Mouse (Mus musculus): Measurements from ENCODE around the gene Aldh9a1. TPM values are rescaled to one million over a fixed set of nuclear protein-coding genes. Genes with fewer than 3 reads are reported as not detected.
A peak's percentile ranks its signal among the peaks of the same experiment; 100 is the strongest.
"Not testable (repeated sequence)": the region's sequence is repeated elsewhere in the genome, so short reads cannot be mapped to it uniquely, and the experiment has no call there.

Gene Aldh9a1
- polyA plus RNA-seq, 1 experiment from 2014 or later, result 35.7 TPM

- Histone ChIP-seq H3K4me2 (no peak overlapping the region), H3K36me3 (replicated peaks) (peaks cover 23% of the 10 kb centered on the region), H3K4me3 (replicated peaks) (no peak overlapping the region), H3K27me3 (peaks cover 11% of the 10 kb centered on the region), H3K27ac (no peak overlapping the region), H3K9ac (no peak overlapping the region), H3K4me1 (0 out of 2 replicates have a peak, but pooled peaks cover 2% of the 10 kb centered on the region), H3K9me3 (no peaks in the 10 kb centered on the region)
- 89% methylated on average over 3 of the region's 3 CpGs for WGBS
- ATAC-seq (ENCODE audit: low FRiP score), result no peak
These were observed 13.4 kb upstream of the Aldh9a1 start for GRCm38 (mm10) chr1:167336398-167336797.

GRCm38 (mm10) chr1:167337463-167338095, 12.2 kb upstream of the Aldh9a1 start:
- Histone ChIP-seq H3K4me2 (no peak overlapping the region), H3K27ac (no peak overlapping the region), H3K9ac (no peak overlapping the region), H3K4me1 (0 out of 2 replicates have a peak, but pooled peaks cover 2% of the 10 kb centered on the region), H3K27me3 (peaks cover 12% of the 10 kb centered on the region), H3K9me3 (no peaks in the 10 kb centered on the region), H3K36me3 (replicated peaks) (peaks cover 12% of the 10 kb centered on the region), H3K4me3 (replicated peaks) (no peak overlapping the region)
- WGBS, result 22% methylated on average over 12 of the region's 12 CpGs
- ATAC-seq (ENCODE audit: low FRiP score), result no peak

- Histone ChIP-seq H3K4me3 (replicated peaks) (no peak overlapping the region), H3K27ac (no peak overlapping the region), H3K4me1 (0 out of 2 replicates have a peak, but pooled peaks cover 2% of the 10 kb centered on the region), H3K9me3 (no peaks in the 10 kb centered on the region), H3K4me2 (no peak overlapping the region), H3K27me3 (peaks cover 12% of the 10 kb centered on the region), H3K9ac (no peak overlapping the region), H3K36me3 (replicated peaks) (0 out of 2 replicates have a peak, but pooled peaks cover 5% of the 10 kb centered on the region)
- ATAC-seq (ENCODE audit: low FRiP score), result no peak
- 76% methylated on average over 7 of the region's 9 CpGs for WGBS
These were observed 10.5 kb upstream of the Aldh9a1 start for GRCm38 (mm10) chr1:167339177-167339781.

GRCm38 (mm10) chr1:167340111-167340787, 9.5 kb upstream of the Aldh9a1 start:
- 1% methylated on average over 47 of the region's 47 CpGs for WGBS
- H3K4me1 ChIP-seq, result 0 out of 2 replicates have a peak, but pooled peaks cover 2% of the 10 kb centered on the region
- no peaks in the 10 kb centered on the region for H3K36me3 ChIP-seq (replicated peaks)
- peak; percentile 59; the same call in 1 of the 2 replicates for ATAC-seq (ENCODE audit: low FRiP score)
- no peaks in the 10 kb centered on the region for H3K9me3 ChIP-seq
- no peak overlapping the region for H3K27ac ChIP-seq
- peak overlapping the region; percentile 44 for H3K4me3 ChIP-seq (replicated peaks)
- peaks cover 12% of the 10 kb centered on the region for H3K27me3 ChIP-seq
- H3K4me2 ChIP-seq, result peak overlapping the region; percentile 72
- peak overlapping the region; percentile 55 for H3K9ac ChIP-seq

GRCm38 (mm10) chr1:167340910-167341528, 8.8 kb upstream of the Aldh9a1 start:
- ATAC-seq (ENCODE audit: low FRiP score), result no peak
- no peak overlapping the region for H3K27ac ChIP-seq
- 0 out of 2 replicates have a peak, but pooled peaks cover 2% of the 10 kb centered on the region for H3K4me1 ChIP-seq
- no peak overlapping the region for H3K9ac ChIP-seq
- no peak overlapping the region for H3K4me3 ChIP-seq (replicated peaks)
- H3K4me2 ChIP-seq, result no peak overlapping the region
- peaks cover 12% of the 10 kb centered on the region for H3K27me3 ChIP-seq
- H3K36me3 ChIP-seq (replicated peaks), result no peaks in the 10 kb centered on the region
- no peaks in the 10 kb centered on the region for H3K9me3 ChIP-seq
- 90% methylated on average over 3 of the region's 3 CpGs for WGBS

GRCm38 (mm10) chr1:167342831-167343230, 7.0 kb upstream of the Aldh9a1 start:
- no peak overlapping the region for H3K4me3 ChIP-seq (replicated peaks)
- no peaks in the 10 kb centered on the region for H3K9me3 ChIP-seq
- no peak overlapping the region for H3K4me2 ChIP-seq
- ATAC-seq (ENCODE audit: low FRiP score), result no peak
- 88% methylated on average over 10 of the region's 10 CpGs for WGBS
- H3K4me1 ChIP-seq, result 0 out of 2 replicates have a peak, but pooled peaks cover 2% of the 10 kb centered on the region
- peaks cover 12% of the 10 kb centered on the region for H3K27me3 ChIP-seq
- no peak overlapping the region for H3K9ac ChIP-seq
- H3K36me3 ChIP-seq (replicated peaks), result no peaks in the 10 kb centered on the region
- no peak overlapping the region for H3K27ac ChIP-seq

- not testable (repeated sequence) for H3K4me3 ChIP-seq (replicated peaks); H3K4me2 ChIP-seq; ATAC-seq (ENCODE audit: low FRiP score); H3K27ac ChIP-seq; H3K9ac ChIP-seq; H3K36me3 ChIP-seq (replicated peaks); H3K27me3 ChIP-seq; H3K4me1 ChIP-seq; H3K9me3 ChIP-seq
- 92% methylated on average over 10 of the region's 10 CpGs for WGBS
These were observed 3.7 kb upstream of the Aldh9a1 start for GRCm38 (mm10) chr1:167345994-167346520.

- not testable (repeated sequence) for H3K4me1 ChIP-seq; H3K4me2 ChIP-seq; H3K27ac ChIP-seq; H3K27me3 ChIP-seq; H3K36me3 ChIP-seq (replicated peaks); H3K4me3 ChIP-seq (replicated peaks); H3K9me3 ChIP-seq; ATAC-seq (ENCODE audit: low FRiP score); H3K9ac ChIP-seq
- 65% methylated on average over 3 of the region's 3 CpGs for WGBS
These were observed 585 bp upstream of the Aldh9a1 start for GRCm38 (mm10) chr1:167349206-167349605.

- Histone ChIP-seq H3K27ac (0 out of 2 replicates have a peak overlapping the region, but pooled peaks have one; percentile 73), H3K9me3 (no peaks in the 10 kb centered on the region)
- 34% methylated on average over 13 of the region's 13 CpGs for WGBS
These were observed 1.0 kb downstream of the Aldh9a1 start for GRCm38 (mm10) chr1:167350597-167351415.

GRCm38 (mm10) chr1:167352403-167352802, 2.6 kb downstream of the Aldh9a1 start:
- Histone ChIP-seq H3K36me3 (replicated peaks) (peaks cover 21% of the 10 kb centered on the region), H3K9me3 (no peaks in the 10 kb centered on the region), H3K4me3 (replicated peaks) (no peak overlapping the region), H3K9ac (no peak overlapping the region), H3K4me2 (no peak overlapping the region), H3K27ac (no peak overlapping the region), H3K4me1 (peaks cover 4% of the 10 kb centered on the region; the same call in 1 of the 2 replicates), H3K27me3 (no peaks in the 10 kb centered on the region)
- no peak for ATAC-seq (ENCODE audit: low FRiP score)
- 91% methylated on average over 14 of the region's 14 CpGs for WGBS

More at GRCm38 (mm10) chr1:167350597-167351415, 1.0 kb downstream of the Aldh9a1 start:
- peaks cover 4% of the 10 kb centered on the region; the same call in 1 of the 2 replicates for H3K4me1 ChIP-seq
- H3K36me3 ChIP-seq (replicated peaks), result peaks cover 16% of the 10 kb centered on the region
- no peak for ATAC-seq (ENCODE audit: low FRiP score)
- peak overlapping the region; percentile 58 for H3K4me3 ChIP-seq (replicated peaks)
- H3K4me2 ChIP-seq, result peak overlapping the region; percentile 81
- H3K9ac ChIP-seq, result peak overlapping the region; percentile 62
- H3K27me3 ChIP-seq, result no peaks in the 10 kb centered on the region

GRCm38 (mm10) chr1:167357387-167357786, 7.6 kb downstream of the Aldh9a1 start:
- no peaks in the 10 kb centered on the region for H3K27me3 ChIP-seq
- H3K27ac ChIP-seq, result no peak overlapping the region
- H3K4me1 ChIP-seq, result no peaks in the 10 kb centered on the region
- H3K36me3 ChIP-seq (replicated peaks), result peaks cover 23% of the 10 kb centered on the region
- no peaks in the 10 kb centered on the region for H3K9me3 ChIP-seq
- H3K4me2 ChIP-seq, result no peak overlapping the region
- 98% methylated on average over 9 of the region's 9 CpGs for WGBS
- no peak for ATAC-seq (ENCODE audit: low FRiP score)
- no peak overlapping the region for H3K4me3 ChIP-seq (replicated peaks)
- H3K9ac ChIP-seq, result no peak overlapping the region
